Mouse (Mus musculus): ENCODE measurements around the gene Parp14.

Gene Parp14

GRCm38 (mm10) chr16:35784134-35784725 lies 87.1 kb downstream of the Parp14 start:
- DNase-seq: no peak

- no peak for DNase-seq
Observed at GRCm38 (mm10) chr16:35783207-35783573, 88.2 kb downstream of the Parp14 start.

Data from kidney, adult 8-10 months (tissue).